Mouse (Mus musculus) embryonic facial prominence, embryonic 11.5 days (tissue): ENCODE measurements around the gene Ilvbl. TPM values are rescaled to one million over a fixed set of nuclear protein-coding genes. Genes with fewer than 3 reads are reported as not detected.
"Not testable (repeated sequence)": the region's sequence is repeated elsewhere in the genome, so short reads cannot be mapped to it uniquely, and the experiment has no call there.

Source experiments
- ATAC-seq: fragments of 200-750 bp; cut with Nextera tagmentation; replicated peaks from 2 replicates; pipeline ENCODE4 v1.8.0; 2017; ENCODE audit warnings: low read depth; ENCODE audit not compliant: insufficient number of reproducible peaks, low FRiP score, low TSS enrichment
- DNase-seq: peaks from one replicate; pipeline ENCODE4 v3.0.0-alpha.2; 2015; ENCODE audit warnings: low spot score
- H3K27ac ChIP-seq: fragments of 300-500 bp; sonication (generic); replicated peaks from 2 replicates; pipeline ENCODE4 v1.5.1; 2014; ENCODE audit warnings: mild to moderate bottlenecking, low read depth, low read length, control low read depth
- H3K27me3 ChIP-seq: fragments of 300-500 bp; sonication (generic); 2 replicates; pipeline ENCODE4 v1.6.1; 2014; ENCODE audit warnings: mild to moderate bottlenecking, low read length, moderate library complexity, mixed read lengths; ENCODE audit not compliant: control insufficient read depth, insufficient read depth
- H3K36me3 ChIP-seq: fragments of 300-500 bp; sonication (generic); replicated peaks from 2 replicates; pipeline ENCODE4 v1.6.1; 2014; ENCODE audit warnings: low read depth, mild to moderate bottlenecking, low read length, moderate library complexity, mixed read lengths; ENCODE audit not compliant: control insufficient read depth, insufficient read depth
- H3K4me1 ChIP-seq: fragments of 300-500 bp; sonication (generic); 2 replicates; pipeline ENCODE4 v1.6.1; 2014; ENCODE audit warnings: low read length, mixed read lengths; ENCODE audit not compliant: control insufficient read depth, insufficient read depth
- H3K4me2 ChIP-seq: fragments of 300-500 bp; sonication (generic); 2 replicates; pipeline ENCODE4 v1.6.1; 2014; ENCODE audit warnings: low read depth, mild to moderate bottlenecking, control low read depth, low read length, moderate library complexity
- H3K4me3 ChIP-seq: fragments of 300-500 bp; sonication (generic); 2 replicates; pipeline ENCODE4 v1.5.1; 2014; ENCODE audit warnings: low read depth, low read length, control low read depth
- H3K9ac ChIP-seq: fragments of 300-500 bp; sonication (generic); replicated peaks from 2 replicates; pipeline ENCODE4 v1.6.1; 2014; ENCODE audit warnings: mild to moderate bottlenecking, control low read depth, low read length
- H3K9me3 ChIP-seq: fragments of 300-500 bp; sonication (generic); replicated peaks from 2 replicates; pipeline ENCODE4 v1.6.1; 2016; ENCODE audit warnings: mild to moderate bottlenecking, low read length, inconsistent platforms, mixed read lengths; ENCODE audit not compliant: control insufficient read depth
- WGBS: fragments of 180-500 bp; shearing (Covaris S2); extraction: QIAGEN DNeasy Blood & Tissue Kit; methylation state at CpG from one replicate; pipeline ENCODE4 v1.1.7; 2014; 5-methylcytosine and 5-hydroxymethylcytosine counted together
- polyA plus RNA-seq: library from polyadenylated mRNA; unstranded; fragments of >200 nt; fragmentation: Nextera tagmentation; extraction: Ambion mirVana; gene quantifications from 2 replicates; pipeline ENCODE4 v1.2.1, GENCODE M21; 2014

Ilvbl gene
- 28.3 and 32.1 TPM in 2 replicates for polyA plus RNA-seq

GRCm38 (mm10) chr10:78574250-78575104 is at the start of gene Ilvbl:
TSS of gene Ilvbl (plus strand) at chr10:78574346.
- H3K9ac ChIP-seq: peak within 1 kb of the TSS; percentile 70
- no peaks in the 10 kb centered on the region for H3K4me1 ChIP-seq
- no peaks in the 10 kb centered on the region for H3K36me3 ChIP-seq
- ATAC-seq: peak; percentile 91
- H3K4me3 ChIP-seq: peak within 1 kb of the TSS; percentile 54
- H3K9me3 ChIP-seq: no peaks in the 10 kb centered on the region
- H3K27me3 ChIP-seq: no peaks in the 10 kb centered on the region
- DNase-seq: peak; percentile 95
- H3K4me2 ChIP-seq: peak within 1 kb of the TSS; percentile 64
- under 1% methylated on average over 51 of the region's 51 CpGs for WGBS
- H3K27ac ChIP-seq: peak within 1 kb of the TSS; percentile 43; the same call in 1 of the 2 replicates

GRCm38 (mm10) chr10:78525071-78525470 is 49.1 kb upstream of the Ilvbl start:
- H3K4me2 ChIP-seq, H3K4me3 ChIP-seq, DNase-seq, H3K9me3 ChIP-seq, H3K36me3 ChIP-seq, H3K9ac ChIP-seq, H3K27me3 ChIP-seq, ATAC-seq, H3K4me1 ChIP-seq, H3K27ac ChIP-seq: not testable (repeated sequence)
- WGBS: 57% methylated on average over 3 of the region's 3 CpGs

DNA sequence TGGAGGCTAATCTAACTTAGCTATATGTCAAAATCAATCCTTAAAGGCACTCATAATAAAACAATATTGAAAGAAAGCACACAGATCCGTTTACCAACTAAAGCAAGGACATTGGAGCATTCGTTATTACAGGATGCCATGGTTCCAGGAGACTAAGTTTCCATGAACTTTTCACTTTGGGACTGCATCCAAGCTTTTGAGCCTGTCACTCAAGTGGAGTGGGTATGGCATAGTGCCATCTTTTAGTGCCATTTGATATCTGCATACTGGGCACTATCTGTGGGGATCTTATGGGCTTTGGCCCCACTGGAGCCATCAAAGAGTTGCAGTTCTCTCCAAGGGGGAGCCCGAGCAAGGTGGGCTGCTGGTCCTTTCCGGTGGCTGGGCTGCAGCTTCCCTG is 48.6 kb upstream of the Ilvbl start:
- H3K36me3 ChIP-seq: no peaks in the 10 kb centered on the region
- no peak for ATAC-seq
- H3K9me3 ChIP-seq: no peaks in the 10 kb centered on the region
- H3K9ac ChIP-seq: no peak overlapping the region
- H3K27ac ChIP-seq: no peak overlapping the region
- no peak overlapping the region for H3K4me3 ChIP-seq
- no peak for DNase-seq
- H3K27me3 ChIP-seq: no peaks in the 10 kb centered on the region
- H3K4me1 ChIP-seq: no peaks in the 10 kb centered on the region
- no peak overlapping the region for H3K4me2 ChIP-seq
- WGBS: 57% methylated on average over 4 of the region's 4 CpGs

- DNase-seq (peak; percentile 25), ATAC-seq (no peak)
- Histone ChIP-seq H3K4me2 (no peak overlapping the region), H3K36me3 (no peaks in the 10 kb centered on the region), H3K27ac (no peak overlapping the region), H3K27me3 (no peaks in the 10 kb centered on the region), H3K4me1 (no peaks in the 10 kb centered on the region), H3K9me3 (no peaks in the 10 kb centered on the region), H3K9ac (no peak overlapping the region), H3K4me3 (no peak overlapping the region)
- WGBS: 76% methylated on average over 2 of the region's 2 CpGs
Measured at GRCm38 (mm10) chr10:78540943-78541342, 33.2 kb upstream of the Ilvbl start.

DNA sequence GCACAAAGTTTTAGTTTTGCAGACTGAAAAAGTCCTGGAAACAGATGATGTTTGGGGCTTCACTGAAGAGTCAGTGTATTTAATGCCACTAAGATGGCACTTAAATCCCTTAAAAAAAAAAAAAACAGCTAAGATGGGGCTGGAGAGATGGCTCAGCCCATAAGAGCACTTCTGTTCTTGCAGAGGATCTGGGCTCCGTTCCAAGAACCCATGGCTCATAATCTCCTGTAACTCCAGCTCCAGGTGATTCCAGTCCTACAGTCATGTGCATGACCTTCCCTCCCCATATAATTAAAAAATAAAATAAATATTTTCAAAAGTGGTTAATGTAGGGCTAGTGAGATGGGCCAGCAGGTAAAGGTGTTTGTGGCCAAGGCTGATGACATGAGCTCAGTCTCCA is 9.1 kb upstream of the Ilvbl start:
- DNase-seq (no peak), ATAC-seq (no peak)
- Histone ChIP-seq H3K4me1 (no peaks in the 10 kb centered on the region), H3K9ac (no peak overlapping the region), H3K4me3 (no peak overlapping the region), H3K4me2 (no peak overlapping the region), H3K36me3 (no peaks in the 10 kb centered on the region), H3K27me3 (no peaks in the 10 kb centered on the region), H3K27ac (no peak overlapping the region), H3K9me3 (no peaks in the 10 kb centered on the region)
- 88% methylated on average over 1 of the region's 1 CpGs for WGBS

GRCm38 (mm10) chr10:78569191-78569590 is 5.0 kb upstream of the Ilvbl start:
- no peak overlapping the region for H3K4me3 ChIP-seq
- DNase-seq (no peak), ATAC-seq (no peak)
- H3K4me2 ChIP-seq: no peak overlapping the region
- no peak overlapping the region for H3K27ac ChIP-seq
- H3K9ac ChIP-seq: no peak overlapping the region
- WGBS: 91% methylated on average over 3 of the region's 3 CpGs
- no peaks in the 10 kb centered on the region for H3K4me1 ChIP-seq
- no peaks in the 10 kb centered on the region for H3K27me3 ChIP-seq
- no peaks in the 10 kb centered on the region for H3K36me3 ChIP-seq
- no peaks in the 10 kb centered on the region for H3K9me3 ChIP-seq

GRCm38 (mm10) chr10:78569686-78570085 is 4.5 kb upstream of the Ilvbl start:
- H3K9ac ChIP-seq: no peak overlapping the region
- no peaks in the 10 kb centered on the region for H3K36me3 ChIP-seq
- no peak overlapping the region for H3K4me2 ChIP-seq
- no peaks in the 10 kb centered on the region for H3K4me1 ChIP-seq
- no peaks in the 10 kb centered on the region for H3K27me3 ChIP-seq
- 56% methylated on average over 3 of the region's 3 CpGs for WGBS
- DNase-seq (no peak), ATAC-seq (no peak)
- H3K27ac ChIP-seq: no peak overlapping the region
- no peak overlapping the region for H3K4me3 ChIP-seq
- H3K9me3 ChIP-seq: no peaks in the 10 kb centered on the region

- Histone ChIP-seq H3K9me3 (no peaks in the 10 kb centered on the region), H3K27ac (no peak overlapping the region), H3K9ac (no peak overlapping the region), H3K36me3 (no peaks in the 10 kb centered on the region), H3K4me1 (no peaks in the 10 kb centered on the region), H3K4me2 (no peak overlapping the region), H3K27me3 (no peaks in the 10 kb centered on the region), H3K4me3 (no peak overlapping the region)
- WGBS: 59% methylated on average over 6 of the region's 6 CpGs
- no peak for DNase-seq
- no peak for ATAC-seq
Measured at GRCm38 (mm10) chr10:78570416-78570815, 3.7 kb upstream of the Ilvbl start.
